Mouse (Mus musculus) kidney, embryonic 16.5 days (tissue): Measurements from ENCODE around the gene Rbms2. TPM values are rescaled to one million over a fixed set of nuclear protein-coding genes. Genes with fewer than 3 reads are reported as not detected.
A peak's percentile ranks its signal among the peaks of the same experiment; 100 is the strongest.

Experiments used
- ATAC-seq: fragments of 200-750 bp; cut with Nextera tagmentation; 2 replicates; pipeline ENCODE4 v1.8.0; 2017; ENCODE audit warnings: moderate TSS enrichment; ENCODE audit not compliant: low FRiP score, low TSS enrichment
- H3K27ac ChIP-seq: fragments of 300-500 bp; sonication (generic); 2 replicates; pipeline ENCODE4 v1.5.1; 2014; ENCODE audit warnings: low read length
- H3K27me3 ChIP-seq: fragments of 300-500 bp; sonication (generic); 2 replicates; pipeline ENCODE4 v1.6.1; 2014; ENCODE audit warnings: low read length, control low read depth, mixed read lengths; ENCODE audit not compliant: insufficient read depth
- H3K36me3 ChIP-seq: fragments of 300-500 bp; sonication (generic); 2 replicates; pipeline ENCODE4 v1.6.1; 2014; ENCODE audit warnings: low read length, control low read depth, mixed read lengths; ENCODE audit not compliant: insufficient read depth
- H3K4me1 ChIP-seq: fragments of 300-500 bp; sonication (generic); 2 replicates; pipeline ENCODE4 v1.6.1; 2014; ENCODE audit warnings: low read length, control low read depth, mixed read lengths; ENCODE audit not compliant: insufficient read depth
- H3K4me2 ChIP-seq: fragments of 300-500 bp; sonication (generic); replicated peaks from 2 replicates; pipeline ENCODE4 v1.6.1; 2014; ENCODE audit warnings: low read depth, low read length
- H3K4me3 ChIP-seq: fragments of 300-500 bp; sonication (generic); 2 replicates; pipeline ENCODE4 v1.5.1; 2014; ENCODE audit warnings: mild to moderate bottlenecking, low read length
- H3K9ac ChIP-seq: fragments of 300-500 bp; sonication (generic); replicated peaks from 2 replicates; pipeline ENCODE4 v1.6.1; 2014; ENCODE audit warnings: low read length
- H3K9me3 ChIP-seq: fragments of 300-500 bp; sonication (generic); 2 replicates; pipeline ENCODE4 v1.6.1; 2016; ENCODE audit warnings: low read length, control low read depth
- WGBS: fragments of 180-500 bp; shearing (Covaris S2); extraction: QIAGEN DNeasy Blood & Tissue Kit; methylation state at CpG from one replicate; pipeline ENCODE4 v1.1.7; 2014; 5-methylcytosine and 5-hydroxymethylcytosine counted together
- polyA plus RNA-seq: library from polyadenylated mRNA; unstranded; fragments of >200 nt; fragmentation: Nextera tagmentation; extraction: Ambion mirVana; gene quantifications from 2 replicates; pipeline ENCODE4 v1.2.1, GENCODE M21; 2015

The Rbms2 gene
- polyA plus RNA-seq, 1 experiment from 2014 or later = 39.8 TPM

GRCm38 (mm10) chr10:128095003-128095636, 85.0 kb downstream of the Rbms2 start:
- Histone ChIP-seq H3K9ac (0 out of 2 replicates have a peak overlapping the region, but pooled peaks have one; percentile 31), H3K4me1 (peaks cover 54% of the 10 kb centered on the region), H3K9me3 (no peaks in the 10 kb centered on the region), H3K4me3 (peak overlapping the region; percentile 79; the same call in 1 of the 2 replicates), H3K4me2 (peak overlapping the region; percentile 86), H3K27ac (peak overlapping the region; percentile 99), H3K27me3 (no peaks in the 10 kb centered on the region), H3K36me3 (peaks cover under 1% of the 10 kb centered on the region; the same call in 1 of the 2 replicates)
- ATAC-seq = no peak
- 29% methylated on average over 9 of the region's 9 CpGs for WGBS

GRCm38 (mm10) chr10:128094340-128094968, 85.6 kb downstream of the Rbms2 start:
- ATAC-seq = peak; percentile 71
- WGBS = 12% methylated on average over 19 of the region's 19 CpGs
- H3K27ac ChIP-seq = peak overlapping the region; percentile 99
- H3K4me2 ChIP-seq = peak overlapping the region; percentile 86
- H3K27me3 ChIP-seq = no peaks in the 10 kb centered on the region
- peaks cover 54% of the 10 kb centered on the region for H3K4me1 ChIP-seq
- H3K4me3 ChIP-seq = peak overlapping the region; percentile 79
- H3K9ac ChIP-seq = peak overlapping the region; percentile 52
- no peaks in the 10 kb centered on the region for H3K9me3 ChIP-seq
- peaks cover 7% of the 10 kb centered on the region for H3K36me3 ChIP-seq

GRCm38 (mm10) chr10:128093496-128094294, 86.4 kb downstream of the Rbms2 start:
- H3K4me2 ChIP-seq = peak overlapping the region; percentile 86
- WGBS = 28% methylated on average over 13 of the region's 13 CpGs
- peaks cover 54% of the 10 kb centered on the region for H3K4me1 ChIP-seq
- H3K27me3 ChIP-seq = no peaks in the 10 kb centered on the region
- H3K4me3 ChIP-seq = peak overlapping the region; percentile 79
- peak overlapping the region; percentile 99 for H3K27ac ChIP-seq
- no peak for ATAC-seq
- H3K36me3 ChIP-seq = peaks cover 14% of the 10 kb centered on the region
- H3K9me3 ChIP-seq = no peaks in the 10 kb centered on the region
- H3K9ac ChIP-seq = peak overlapping the region; percentile 86

GRCm38 (mm10) chr10:128092506-128093495, 87.3 kb downstream of the Rbms2 start:
- Histone ChIP-seq H3K27ac (peak overlapping the region; percentile 99), H3K9me3 (no peaks in the 10 kb centered on the region), H3K4me2 (peak overlapping the region; percentile 86), H3K4me3 (peak overlapping the region; percentile 79), H3K36me3 (peaks cover 23% of the 10 kb centered on the region), H3K9ac (peak overlapping the region; percentile 86), H3K27me3 (no peaks in the 10 kb centered on the region), H3K4me1 (peaks cover 45% of the 10 kb centered on the region)
- under 1% methylated on average over 79 of the region's 88 CpGs for WGBS
- peak; percentile 57 for ATAC-seq

GRCm38 (mm10) chr10:128091564-128092505, 88.3 kb downstream of the Rbms2 start, which contains the start of gene Baz2a:
TSS of gene Baz2a (plus strand) at chr10:128091577.
- peaks cover 44% of the 10 kb centered on the region for H3K4me1 ChIP-seq
- peak within 1 kb of the TSS; percentile 79 for H3K4me3 ChIP-seq
- peak within 1 kb of the TSS; percentile 86 for H3K4me2 ChIP-seq
- no peaks in the 10 kb centered on the region for H3K9me3 ChIP-seq
- ATAC-seq = peak; percentile 52
- peaks cover 31% of the 10 kb centered on the region for H3K36me3 ChIP-seq
- peak within 1 kb of the TSS; percentile 99 for H3K27ac ChIP-seq
- peak within 1 kb of the TSS; percentile 86 for H3K9ac ChIP-seq
- 1% methylated on average over 20 of the region's 20 CpGs for WGBS
- no peaks in the 10 kb centered on the region for H3K27me3 ChIP-seq

- H3K9me3 ChIP-seq = no peaks in the 10 kb centered on the region
- H3K9ac ChIP-seq = peak overlapping the region; percentile 86
- H3K27ac ChIP-seq = peak overlapping the region; percentile 99
- peak overlapping the region; percentile 86 for H3K4me2 ChIP-seq
- H3K27me3 ChIP-seq = no peaks in the 10 kb centered on the region
- 6% methylated on average over 14 of the region's 14 CpGs for WGBS
- peak overlapping the region; percentile 79 for H3K4me3 ChIP-seq
- H3K4me1 ChIP-seq = peaks cover 41% of the 10 kb centered on the region
- ATAC-seq = peak; percentile 29
- H3K36me3 ChIP-seq = peaks cover 40% of the 10 kb centered on the region
These were observed 89.2 kb downstream of the Rbms2 start for GRCm38 (mm10) chr10:128090651-128091563.

- Histone ChIP-seq H3K27me3 (no peaks in the 10 kb centered on the region), H3K27ac (no peak overlapping the region; the same call in 1 of the 2 replicates), H3K36me3 (peaks cover 50% of the 10 kb centered on the region), H3K4me1 (peaks cover 41% of the 10 kb centered on the region), H3K9me3 (no peaks in the 10 kb centered on the region), H3K9ac (no peak overlapping the region), H3K4me3 (no peak overlapping the region), H3K4me2 (no peak overlapping the region)
- no peak for ATAC-seq
- 54% methylated on average over 5 of the region's 5 CpGs for WGBS
These were observed 90.3 kb downstream of the Rbms2 start for GRCm38 (mm10) chr10:128089842-128090241.

- H3K36me3 ChIP-seq = peaks cover 58% of the 10 kb centered on the region
- WGBS = 91% methylated on average over 5 of the region's 5 CpGs
- ATAC-seq = no peak
These were observed 91.9 kb downstream of the Rbms2 start for GRCm38 (mm10) chr10:128088181-128088580.

More at GRCm38 (mm10) chr10:128088181-128088580, 91.9 kb downstream of the Rbms2 start:
- no peaks in the 10 kb centered on the region for H3K9me3 ChIP-seq
- peaks cover 30% of the 10 kb centered on the region for H3K4me1 ChIP-seq
- H3K4me3 ChIP-seq = no peak overlapping the region
- no peak overlapping the region for H3K4me2 ChIP-seq
- no peak overlapping the region for H3K27ac ChIP-seq
- H3K9ac ChIP-seq = no peak overlapping the region
- no peaks in the 10 kb centered on the region for H3K27me3 ChIP-seq
